Mouse (Mus musculus): ENCODE results near the gene Ift74.
"Not testable (repeated sequence)": the region's sequence is repeated elsewhere in the genome, so short reads cannot be mapped to it uniquely, and the experiment has no call there.

Ift74 gene

DNA sequence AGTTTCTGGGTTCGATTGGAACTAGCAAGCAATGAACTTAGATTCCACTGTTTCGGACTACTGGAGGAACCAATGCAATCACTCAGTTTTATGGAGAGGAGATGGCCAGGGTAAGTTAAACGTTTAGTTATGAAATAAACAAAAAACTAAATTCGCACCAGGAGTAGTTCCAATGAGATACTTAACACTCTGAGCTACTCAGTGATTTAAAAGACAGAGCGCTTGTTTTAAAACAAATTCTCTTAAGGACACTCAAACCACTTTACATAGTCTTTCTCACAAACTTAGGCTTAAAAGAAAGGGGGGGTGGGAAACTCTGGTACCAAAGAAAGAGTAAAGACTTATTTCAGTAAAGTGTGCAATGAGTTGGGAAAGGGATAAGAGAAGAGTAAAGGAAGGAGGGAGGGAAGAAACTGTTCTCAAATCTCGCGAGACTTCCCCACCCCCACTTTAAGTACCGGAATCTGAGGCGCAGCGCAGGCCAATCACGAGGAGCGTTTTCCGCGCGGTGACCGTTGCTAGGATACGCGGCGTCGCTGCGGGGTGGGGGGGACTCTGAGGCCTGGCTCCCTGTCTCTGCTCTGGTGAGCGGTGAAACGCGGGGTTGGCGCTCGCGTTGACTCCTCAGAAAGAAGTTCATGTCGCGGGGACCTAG, at the start of gene Ift74:
TSS of gene Ift74 (plus strand) at position 520 of the 655 bp plus-strand sequence.
- peak; percentile 97 for DNase-seq (ENCODE audit: low read depth, low spot score)

DNA sequence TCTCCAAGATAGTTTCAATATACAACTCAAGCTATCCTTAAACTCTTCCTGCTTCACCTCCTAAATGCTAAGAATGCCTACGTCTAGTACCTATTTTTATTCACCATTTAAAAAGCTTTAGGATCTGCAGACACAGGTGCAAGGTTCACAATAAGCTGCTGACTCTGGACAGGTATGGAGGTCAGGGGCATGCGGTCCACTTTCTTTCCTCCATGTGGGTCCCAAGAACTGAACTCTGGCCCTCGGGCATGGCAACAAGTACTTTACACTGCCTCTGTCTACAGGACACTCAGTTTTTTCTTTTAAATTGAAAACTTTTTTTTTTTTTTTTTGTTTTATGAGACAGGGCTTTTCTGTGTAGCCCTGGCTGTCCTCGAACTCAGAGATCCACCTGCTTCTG, 41.6 kb upstream of the Ift74 start:
- DNase-seq (ENCODE audit: low read depth, low spot score): no peak

DNA sequence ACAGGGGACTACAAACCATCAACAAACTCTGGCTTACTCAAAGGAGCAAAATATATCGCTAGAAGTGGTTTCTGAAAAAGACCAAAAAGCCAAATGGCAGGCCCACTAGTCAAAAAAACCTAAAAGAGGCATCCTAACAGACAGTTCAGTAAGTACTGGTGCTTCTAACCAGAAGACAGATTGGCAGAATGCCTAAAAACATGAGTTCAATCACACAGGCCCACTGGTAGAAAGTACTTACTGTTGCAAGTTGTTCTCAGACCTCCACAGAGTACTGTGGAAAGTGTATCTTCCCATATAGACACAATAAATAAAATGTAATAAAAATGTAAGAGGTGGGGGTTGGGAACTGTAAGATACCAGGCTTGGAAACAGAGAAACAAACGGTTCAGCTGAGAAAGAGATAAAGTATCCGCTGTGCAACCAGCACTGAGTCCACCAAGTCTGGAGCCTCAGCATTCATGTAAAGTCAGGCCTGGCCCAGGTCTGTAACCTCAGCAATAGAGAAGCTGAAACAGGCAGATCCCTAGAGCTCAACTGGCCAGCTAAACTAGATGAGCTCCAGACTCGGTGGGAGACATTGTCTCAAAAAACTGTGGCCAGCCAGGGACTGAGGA, 22.4 kb upstream of the Ift74 start:
- DNase-seq (ENCODE audit: low read depth, low spot score): no peak

DNA sequence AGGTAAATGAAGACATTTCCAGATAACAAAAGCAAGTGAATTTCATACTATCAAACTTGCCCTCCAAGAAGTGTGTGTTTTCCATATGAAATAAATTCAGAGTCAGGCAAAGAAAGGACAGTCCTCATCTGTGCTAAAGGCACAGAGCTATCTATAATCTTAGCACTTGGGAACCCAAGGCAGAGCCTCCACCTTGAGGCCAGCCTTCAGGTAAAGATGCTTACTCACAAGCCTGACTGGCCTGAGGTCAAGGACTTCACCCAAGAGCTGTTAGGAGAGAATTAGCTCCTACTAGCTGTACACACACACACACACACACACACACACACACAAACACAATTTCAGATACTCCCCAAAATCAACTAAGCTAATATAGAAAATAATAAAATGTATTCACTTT, 21.6 kb upstream of the Ift74 start:
- DNase-seq (ENCODE audit: low read depth, low spot score): no peak

DNA sequence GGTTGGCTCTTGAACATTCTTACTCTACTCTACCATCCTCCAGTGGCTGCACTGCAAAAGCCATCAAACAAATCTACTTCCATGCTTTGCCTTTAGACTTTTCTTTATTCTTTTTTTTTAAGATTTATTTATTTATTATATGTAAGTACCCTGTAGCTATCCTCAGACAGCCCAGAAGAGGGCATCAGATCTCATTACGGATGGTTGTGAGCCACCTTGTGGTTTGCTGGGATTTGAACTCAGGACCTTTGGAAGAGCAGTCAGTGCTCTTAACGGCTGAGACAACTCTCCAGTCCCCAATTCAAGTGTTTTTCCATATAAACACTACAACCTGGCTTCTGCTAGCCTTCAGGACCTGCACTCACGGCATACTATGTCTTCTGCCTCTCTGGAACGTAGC, 12.9 kb upstream of the Ift74 start:
- no peak for DNase-seq (ENCODE audit: low read depth, low spot score)

DNA sequence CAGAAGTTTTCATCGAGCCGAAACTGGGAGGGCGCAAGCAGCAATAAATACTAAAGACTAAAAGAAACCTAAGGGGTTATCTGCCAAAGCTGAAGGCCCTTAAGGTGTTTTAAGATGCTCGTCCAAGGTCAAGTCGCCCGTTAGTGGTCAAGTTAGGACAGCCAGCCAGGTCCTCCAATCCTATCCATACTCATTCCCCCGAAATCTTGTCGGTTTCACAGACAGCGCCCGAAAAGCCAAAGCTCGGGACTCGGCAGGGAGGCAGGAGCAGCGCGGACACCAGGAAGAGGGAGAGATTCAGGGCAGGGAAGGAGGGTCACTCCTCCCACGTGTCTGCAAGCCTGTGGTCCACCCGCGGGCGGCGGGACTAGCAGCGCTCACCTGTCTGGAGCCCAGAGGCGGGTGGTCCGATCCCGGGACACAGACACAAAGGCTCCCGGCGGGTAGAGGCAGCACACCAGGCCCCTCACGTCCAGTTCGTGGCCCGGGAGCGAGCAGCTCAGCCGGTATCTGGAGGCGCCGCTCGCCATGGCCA, 11.7 kb upstream of the Ift74 start:
- no peak for DNase-seq (ENCODE audit: low read depth, low spot score)

DNA sequence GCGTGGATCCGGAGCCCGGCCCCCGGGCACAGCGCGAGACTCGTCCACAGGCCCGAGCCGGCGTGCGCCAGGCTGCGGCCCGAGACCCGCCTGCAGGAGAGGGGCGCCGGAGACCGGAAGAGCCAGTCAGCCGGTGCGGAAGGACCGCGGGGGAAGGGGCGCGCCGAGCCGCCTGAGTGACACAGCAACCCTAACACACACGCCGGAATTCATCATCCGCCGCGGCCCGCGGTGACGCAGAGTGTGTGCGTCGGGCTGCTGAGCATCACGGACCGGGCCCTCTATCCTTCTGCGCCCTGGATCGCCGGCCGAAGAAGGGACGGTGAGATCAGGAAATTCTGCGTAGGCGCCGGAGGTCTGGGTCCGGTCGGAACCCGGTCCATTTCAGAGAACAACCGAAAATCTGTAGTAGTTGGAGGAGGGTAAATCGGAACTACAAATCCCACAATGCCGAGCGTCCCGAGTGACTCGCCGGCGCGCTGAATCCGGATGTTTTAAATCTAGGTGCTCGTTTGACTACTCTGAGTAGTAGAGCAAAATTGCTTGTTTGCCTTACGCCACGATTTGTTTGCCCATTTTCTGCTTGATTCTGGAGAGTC, 11.2 kb upstream of the Ift74 start, which contains the start of gene Plaa:
TSS of gene Plaa (minus strand) at position 214 of the 599 bp plus-strand sequence.
- peak; percentile 74 for DNase-seq (ENCODE audit: low read depth, low spot score)

DNA sequence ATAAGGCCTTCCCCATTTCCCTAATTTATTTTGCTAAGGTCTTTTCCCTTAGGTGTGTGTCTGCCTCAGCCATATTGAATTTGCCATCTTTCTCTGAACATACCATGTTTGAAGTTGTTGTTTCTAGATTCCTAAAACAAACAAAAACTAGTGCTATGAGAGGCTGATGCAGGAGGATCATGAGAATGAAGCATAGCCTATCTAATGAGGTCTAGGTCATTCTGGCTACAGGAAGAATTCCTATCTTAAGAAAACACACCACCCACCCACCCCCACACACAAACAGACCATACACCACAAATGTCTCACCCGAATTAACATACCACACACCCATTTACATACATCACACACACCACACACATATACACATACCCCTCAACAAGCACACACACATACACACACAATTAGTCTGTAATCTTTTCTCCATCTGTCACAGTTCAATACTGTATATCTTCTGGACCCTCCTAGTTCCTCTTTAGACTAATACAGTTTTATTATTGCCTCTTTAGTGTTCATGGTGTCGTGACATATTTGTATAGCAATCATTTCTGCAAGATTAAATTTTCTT, 9.8 kb upstream of the Ift74 start:
- DNase-seq (ENCODE audit: low read depth, low spot score): no peak

DNA sequence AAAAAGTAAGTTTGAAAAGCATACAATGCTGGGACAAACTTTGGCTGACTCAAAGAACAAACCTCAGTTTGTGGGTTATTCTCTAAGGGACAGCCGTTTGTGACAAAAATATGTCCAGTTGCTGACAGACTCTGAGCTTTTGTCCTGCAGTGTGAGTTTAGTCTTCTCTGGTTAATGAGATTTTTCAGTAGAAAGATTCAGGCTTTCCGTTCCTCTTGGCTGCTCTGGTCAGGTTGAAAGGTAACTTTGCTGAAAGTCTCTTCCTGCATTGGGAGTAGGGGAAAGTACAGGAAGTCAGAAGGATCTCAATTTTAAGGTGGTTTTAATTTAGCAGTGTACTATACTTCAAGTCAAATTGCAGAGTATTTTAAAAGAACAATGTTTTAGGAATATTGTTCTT, 8.7 kb upstream of the Ift74 start:
- no peak for DNase-seq (ENCODE audit: low read depth, low spot score)

DNA sequence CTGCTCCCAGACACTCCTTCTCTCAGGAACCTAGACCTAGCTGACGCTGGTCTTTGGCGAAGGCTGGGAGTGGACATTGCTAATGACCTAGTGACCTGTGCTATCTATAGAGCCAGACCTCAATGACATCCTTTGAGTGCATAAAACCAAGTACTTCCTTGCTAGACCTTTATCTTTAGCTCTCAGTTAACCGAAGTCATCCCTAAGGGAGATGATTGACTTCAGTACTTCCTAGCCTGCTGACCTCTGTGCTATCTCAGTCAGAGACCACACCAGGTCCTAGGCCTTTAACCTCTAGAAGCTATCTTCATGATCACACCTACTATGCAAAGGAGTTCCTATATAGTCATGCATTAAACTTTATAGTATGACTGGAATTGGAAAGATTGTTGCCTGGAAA, 4.0 kb upstream of the Ift74 start:
- DNase-seq (ENCODE audit: low read depth, low spot score): no peak

DNA sequence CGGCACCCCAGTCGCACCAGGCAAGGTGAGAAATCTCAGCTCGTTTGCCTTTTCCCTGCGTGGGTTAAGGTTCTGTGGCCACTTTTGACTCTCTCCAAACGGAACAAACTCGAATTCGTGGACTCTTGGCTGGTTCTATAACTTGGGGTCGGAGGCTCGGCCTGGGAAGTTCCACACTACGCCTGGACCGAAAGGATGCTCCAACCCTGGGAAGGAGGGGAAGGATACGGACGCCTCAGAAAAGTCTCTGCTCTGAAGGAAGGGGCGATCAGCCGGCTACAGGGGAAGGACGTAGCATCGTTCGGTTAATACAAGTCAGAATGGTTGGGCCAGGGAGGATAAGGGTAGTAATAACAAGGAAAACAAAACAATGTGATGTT, 326 bp downstream of the Ift74 start:
- DNase-seq (ENCODE audit: low read depth, low spot score): no peak

DNA sequence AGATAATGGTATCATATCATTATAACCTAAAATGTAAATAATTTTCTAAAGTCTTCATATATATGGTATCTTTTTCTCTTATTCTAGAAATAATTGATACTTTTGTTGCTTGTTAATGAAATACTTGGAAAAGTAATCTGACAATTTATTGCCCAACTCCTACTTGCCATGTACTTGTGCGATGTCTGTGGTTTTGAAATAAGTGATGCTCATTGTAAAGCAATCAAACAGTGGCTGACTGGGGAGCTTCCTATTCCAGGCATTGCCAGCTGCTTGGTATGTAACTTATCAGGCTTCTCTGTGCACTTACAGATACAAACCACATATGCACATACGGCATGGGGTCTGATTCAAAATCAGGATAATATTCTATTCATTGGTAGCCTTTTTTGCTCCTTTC, 5.8 kb downstream of the Ift74 start:
- DNase-seq (ENCODE audit: low read depth, low spot score): no peak

DNA sequence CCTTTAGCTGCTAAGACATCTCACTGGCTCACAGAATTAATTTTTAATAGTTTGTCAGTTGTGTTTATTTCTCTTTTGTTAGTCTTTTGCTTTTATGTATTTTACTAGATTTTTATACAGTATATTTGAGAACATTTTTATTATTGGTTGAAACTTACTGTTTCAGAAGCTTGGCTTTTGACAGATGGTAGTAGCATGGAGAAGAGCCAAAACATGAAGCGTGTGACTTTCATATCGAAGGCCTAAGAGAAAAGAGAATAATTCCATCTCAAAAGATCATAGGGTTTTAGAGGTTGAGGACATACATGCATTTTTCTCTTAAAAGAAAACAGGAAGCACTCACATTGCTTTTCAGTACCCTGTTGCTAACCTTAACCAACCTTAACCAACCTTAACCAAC, 28.9 kb downstream of the Ift74 start:
- DNase-seq (ENCODE audit: low read depth, low spot score): no peak

DNA sequence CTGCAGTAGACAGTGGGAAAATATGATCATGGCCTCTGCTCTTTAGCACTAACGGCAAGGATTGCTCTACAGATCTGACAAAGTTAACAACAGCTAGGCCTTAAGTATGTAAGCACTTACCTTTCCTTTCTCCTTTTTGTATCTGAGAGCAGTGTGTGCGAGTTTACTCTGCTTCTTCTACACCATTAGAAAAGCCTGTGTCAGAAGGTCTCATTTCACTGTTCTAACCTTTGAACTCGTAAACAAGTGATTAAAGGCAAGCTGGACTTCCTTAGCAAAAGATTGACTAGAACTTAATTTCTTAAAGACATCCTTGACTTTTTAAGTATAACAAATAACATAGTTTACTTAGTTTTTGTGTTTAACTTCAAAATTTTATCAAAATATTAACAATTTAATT, 35.6 kb downstream of the Ift74 start, which contains the start of gene Lrrc19:
TSS of gene Lrrc19 (minus strand) at position 225 of the 400 bp plus-strand sequence.
- DNase-seq (ENCODE audit: low read depth, low spot score): no peak

DNA sequence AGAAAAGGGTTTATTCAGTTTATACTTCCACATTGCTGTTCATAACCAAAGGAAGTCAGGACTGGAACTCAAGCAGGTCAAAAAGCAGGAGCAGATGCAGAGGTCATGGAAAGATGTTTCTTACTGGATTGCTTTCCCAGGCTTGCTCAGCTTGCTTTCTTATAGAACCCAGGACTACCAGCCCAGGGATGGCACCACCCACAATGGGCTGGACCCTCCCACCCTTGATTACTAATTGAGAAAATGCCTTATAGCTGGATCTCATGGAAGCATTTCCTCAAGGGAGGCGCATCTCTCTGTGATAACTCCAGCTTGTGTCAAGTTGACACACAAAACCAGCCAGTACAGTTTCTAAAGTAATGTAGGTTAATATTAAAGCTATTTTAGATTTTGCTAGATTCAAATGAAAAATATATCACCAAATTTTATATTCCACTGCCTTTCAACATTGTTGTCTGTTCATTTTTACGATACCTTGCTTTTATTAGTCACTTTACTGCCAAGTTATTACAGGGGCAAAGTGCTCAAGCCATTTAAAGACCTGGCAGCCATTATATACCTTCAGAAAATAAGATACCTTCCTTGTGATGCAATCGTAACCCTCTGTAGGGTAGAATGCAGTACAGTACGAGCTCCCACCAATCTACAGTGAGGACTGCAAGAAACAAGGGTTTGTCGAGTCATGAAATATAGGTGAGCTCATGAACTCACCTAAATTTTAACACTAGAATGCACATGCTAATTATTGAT, 36.3 kb downstream of the Ift74 start:
- not testable (repeated sequence) for DNase-seq (ENCODE audit: low read depth, low spot score)

DNA sequence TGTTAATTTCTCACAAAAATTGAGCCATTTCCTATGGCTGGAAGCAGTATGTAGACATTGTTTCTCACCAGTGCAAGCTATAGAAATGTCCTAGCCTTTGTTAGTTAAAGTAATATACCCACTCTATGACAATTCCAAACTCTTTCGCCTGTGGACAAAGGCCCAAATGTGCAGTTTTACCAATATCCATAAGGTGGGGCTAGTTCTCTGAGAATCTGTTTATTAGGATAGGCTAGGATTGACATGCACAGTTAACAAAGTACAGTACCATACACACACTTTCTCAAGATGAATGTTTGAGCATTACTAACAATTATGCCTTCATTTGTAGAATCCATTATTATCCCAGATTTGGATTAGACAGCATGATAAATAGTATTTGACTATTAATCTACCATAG, 55.4 kb downstream of the Ift74 start:
- peak; percentile 9 for DNase-seq (ENCODE audit: low read depth, low spot score)

DNA sequence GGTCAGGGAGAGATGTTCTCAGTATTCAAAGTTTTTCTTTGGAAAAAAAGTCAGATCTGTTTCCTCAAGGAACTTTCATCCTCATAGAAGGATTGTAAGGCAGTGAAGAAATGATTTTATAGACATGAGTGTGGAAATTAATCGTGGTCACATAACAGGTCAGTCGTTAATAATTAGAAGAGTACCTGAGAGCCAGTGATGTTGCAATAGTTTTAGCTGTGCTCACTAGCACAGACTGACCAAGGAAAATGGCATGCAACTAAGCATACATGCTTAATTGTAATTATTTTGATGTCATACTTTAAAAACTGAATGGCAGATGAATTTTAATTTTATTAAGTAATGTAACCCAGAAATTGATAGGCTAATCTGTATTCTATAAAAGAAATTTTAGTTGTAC, 66.4 kb downstream of the Ift74 start:
- no peak for DNase-seq (ENCODE audit: low read depth, low spot score)

DNA sequence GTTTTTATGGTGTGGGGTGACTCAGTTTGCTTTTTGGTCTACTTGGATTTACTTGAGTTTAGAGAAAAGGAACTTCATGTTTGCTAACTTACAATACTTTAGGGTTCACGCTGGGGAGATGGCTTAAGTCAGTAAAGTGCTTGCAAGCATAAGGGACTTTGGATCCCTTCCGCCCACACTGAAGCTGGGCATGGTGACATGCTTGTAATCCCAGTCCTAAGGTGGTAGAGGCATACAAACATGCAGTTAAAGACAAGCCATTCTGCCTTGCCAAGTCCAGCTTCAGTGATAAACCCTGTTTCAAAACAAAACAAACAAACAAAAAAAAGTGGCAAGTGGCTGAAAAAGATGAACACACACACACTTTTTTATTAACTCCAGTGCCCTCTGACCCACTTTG, 66.9 kb downstream of the Ift74 start:
- DNase-seq (ENCODE audit: low read depth, low spot score): no peak

DNA sequence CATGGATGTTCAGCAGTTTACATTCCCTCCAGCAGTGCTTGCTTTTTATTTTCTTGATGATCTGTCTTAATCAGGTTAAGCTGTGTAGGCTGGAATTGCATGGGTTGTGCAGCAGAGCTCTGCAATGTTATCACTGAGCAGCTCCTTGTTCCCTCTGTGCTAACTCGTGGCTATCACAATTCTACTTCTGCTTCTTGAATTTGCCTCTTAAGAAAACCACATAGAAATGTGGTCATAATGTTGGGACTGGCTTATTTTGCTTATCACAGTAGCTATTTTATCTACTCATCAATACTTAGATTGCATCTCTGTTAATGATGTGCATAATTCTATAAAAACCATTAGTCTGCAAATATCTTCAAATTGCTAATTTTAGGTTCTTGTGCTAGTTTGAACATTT, 67.7 kb downstream of the Ift74 start:
- no peak for DNase-seq (ENCODE audit: low read depth, low spot score)

DNA sequence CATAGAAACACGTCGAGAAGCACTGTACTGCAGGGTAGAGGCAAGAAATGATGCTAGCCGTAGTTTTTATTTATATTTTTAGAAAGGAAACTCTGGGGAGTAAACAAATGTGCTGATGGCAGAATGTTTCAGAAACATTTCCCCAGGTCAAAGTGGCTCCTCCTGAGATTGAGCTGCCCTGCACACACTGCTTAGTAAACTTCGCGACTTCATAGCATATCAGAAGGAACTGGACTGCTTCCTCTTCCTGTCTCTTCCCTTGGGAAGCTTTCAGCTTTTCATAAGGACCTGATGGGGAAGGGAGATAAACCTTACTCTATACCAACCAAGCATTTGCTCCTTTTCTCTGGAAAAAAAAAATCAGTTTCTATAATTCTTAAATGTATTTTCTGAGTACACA, 69.0 kb downstream of the Ift74 start:
- DNase-seq (ENCODE audit: low read depth, low spot score): peak; percentile 6

DNA sequence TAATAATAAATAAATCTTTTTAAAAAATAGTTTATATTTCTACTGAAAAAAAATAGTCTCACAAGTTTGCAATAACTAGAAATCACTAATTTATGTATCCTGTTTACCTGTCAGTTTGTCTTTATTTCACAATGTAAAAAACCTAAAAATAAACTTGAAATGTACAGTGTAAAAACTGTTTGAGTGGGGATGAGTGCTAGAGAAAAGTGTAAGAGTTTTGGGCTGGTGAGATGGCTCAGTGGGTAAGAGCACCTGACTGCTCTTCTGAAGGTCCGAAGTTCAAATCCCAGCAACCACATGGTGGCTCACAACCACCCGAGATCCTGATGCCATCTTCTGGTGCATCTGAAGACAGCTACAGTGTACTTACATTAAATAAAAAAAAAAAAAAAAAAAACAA, 75.5 kb downstream of the Ift74 start:
- not testable (repeated sequence) for DNase-seq (ENCODE audit: low read depth, low spot score)

DNA sequence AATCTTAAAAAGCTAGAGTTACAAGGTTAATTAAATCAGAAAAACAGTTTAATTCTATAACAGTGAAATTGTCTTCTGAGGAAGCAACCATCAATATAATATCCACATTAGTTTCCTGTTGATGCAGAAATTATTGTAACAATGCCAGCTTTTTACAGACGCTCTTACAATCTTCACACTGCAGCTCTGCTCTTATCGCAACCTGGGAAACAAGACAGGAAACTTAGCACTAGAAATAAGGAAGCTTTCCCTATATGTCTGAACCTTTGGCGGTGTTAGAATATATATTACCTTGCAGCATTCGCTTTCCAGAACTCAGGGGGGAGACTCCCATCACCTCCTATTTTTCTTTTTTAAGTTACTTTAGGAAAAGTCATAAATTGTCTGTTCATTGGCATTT, 76.8 kb downstream of the Ift74 start:
- no peak for DNase-seq (ENCODE audit: low read depth, low spot score)

All from skeletal muscle tissue, adult 2 months (tissue).